Mouse (Mus musculus): ENCODE data around the gene Ggt1.

Gene Ggt1

DNA sequence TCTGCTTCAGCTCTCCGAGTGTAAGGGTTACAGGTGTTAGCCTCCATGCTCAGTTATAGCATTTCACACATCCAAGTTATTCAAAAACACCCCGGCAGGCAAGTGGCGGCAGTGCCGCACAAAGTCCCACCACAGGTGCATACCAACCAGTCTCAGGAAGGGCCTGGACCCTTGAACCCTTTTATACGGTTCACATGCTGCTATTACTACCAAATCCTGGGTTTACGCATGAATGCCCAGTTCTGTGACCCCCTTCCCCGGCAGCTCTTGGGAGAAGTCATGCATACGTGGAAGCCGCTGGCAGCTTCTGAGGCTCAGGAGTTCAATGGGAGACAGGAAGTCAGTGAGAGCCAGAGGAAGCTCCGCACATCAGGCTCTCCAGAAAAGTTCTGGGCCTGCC is 11.8 kb downstream of the Ggt1 start:
- DNase-seq (ENCODE audit: low spot score): no peak

DNA sequence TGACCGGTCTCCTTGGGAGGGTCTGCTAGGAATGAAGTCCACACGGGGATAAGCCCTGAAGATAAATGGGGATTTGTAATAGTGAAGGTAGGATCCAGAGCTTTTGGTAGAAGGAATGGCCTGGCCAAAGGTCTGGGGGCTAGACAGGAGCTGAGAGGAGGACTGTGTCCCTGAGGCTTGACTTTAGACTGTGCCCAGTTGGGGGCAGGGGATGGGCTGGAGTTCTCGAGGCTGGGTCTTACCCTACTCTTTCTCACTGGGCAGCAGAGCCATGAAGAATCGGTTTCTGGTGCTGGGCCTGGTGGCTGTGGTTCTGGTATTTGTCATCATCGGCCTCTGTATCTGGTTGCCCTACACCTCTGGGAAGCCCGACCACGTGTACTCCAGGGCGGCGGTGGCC is 12.6 kb downstream of the Ggt1 start:
- DNase-seq (ENCODE audit: low spot score): no peak

DNA sequence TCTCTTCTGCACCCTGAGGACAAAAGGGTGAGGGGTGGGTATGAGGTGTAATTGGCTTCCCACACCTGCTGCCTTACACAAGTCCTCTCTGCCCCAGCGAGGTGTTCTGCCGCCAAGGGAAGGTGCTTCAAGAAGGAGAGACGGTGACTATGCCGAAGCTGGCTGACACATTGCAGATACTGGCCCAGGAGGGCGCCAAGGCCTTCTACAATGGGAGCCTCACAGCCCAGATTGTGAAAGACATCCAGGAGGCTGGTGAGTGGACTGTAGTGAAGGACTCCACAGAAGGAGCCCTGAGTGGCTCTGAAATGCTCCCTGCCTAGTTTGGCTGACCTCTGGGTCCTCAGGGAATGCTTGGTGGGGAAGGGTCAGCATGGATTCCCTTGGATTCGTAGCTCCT is 17.7 kb downstream of the Ggt1 start:
- no peak for DNase-seq (ENCODE audit: low spot score)

DNA sequence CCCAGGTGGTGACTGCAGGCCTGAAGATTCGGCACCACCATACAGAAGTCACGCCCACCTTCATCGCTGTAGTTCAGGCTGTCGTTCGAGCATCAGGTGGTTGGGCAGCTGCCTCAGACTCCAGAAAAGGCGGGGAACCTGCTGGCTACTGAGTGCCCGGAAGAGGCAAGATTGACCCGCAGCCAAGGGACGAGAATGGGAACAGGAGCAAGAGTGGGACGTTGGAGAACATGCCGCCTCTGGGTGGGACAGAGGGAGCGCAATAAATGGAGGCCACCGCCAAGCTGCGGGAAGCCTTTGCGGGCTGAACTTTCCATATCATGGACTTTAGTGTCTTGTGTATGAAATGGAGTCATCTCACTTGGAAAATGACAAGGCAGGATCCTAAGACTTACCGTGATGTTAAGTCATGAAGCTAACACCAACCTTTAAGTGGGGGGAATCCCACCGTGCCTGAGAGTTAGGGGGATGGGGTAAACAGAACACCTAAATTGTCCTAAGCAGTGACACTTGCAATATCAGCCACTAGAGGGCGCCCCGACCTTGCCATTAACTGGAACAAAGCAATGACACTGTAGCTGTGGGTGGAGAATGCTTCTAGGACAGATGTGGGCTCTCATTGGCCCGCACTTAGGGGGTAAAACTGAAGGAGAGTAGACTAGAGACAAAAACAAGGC is 24.6 kb downstream of the Ggt1 start:
- DNase-seq (ENCODE audit: low spot score): peak; percentile 86

DNA sequence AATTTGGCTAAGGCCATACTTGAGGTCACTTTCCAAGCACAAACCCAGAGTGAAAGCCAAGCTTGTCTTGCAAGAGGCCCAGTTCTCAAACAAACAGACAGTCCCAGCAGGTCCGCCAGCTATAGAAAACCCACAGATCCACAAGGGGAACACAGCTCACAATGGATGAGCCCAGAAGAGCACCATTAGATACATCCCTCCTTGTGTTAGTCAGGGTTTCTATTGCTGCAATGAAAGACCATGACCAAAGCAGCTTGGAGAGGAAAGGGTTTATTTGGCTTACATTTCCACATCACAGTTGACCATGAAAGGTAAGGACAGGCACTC is 25.1 kb downstream of the Ggt1 start:
- no peak for DNase-seq (ENCODE audit: low spot score)

DNA sequence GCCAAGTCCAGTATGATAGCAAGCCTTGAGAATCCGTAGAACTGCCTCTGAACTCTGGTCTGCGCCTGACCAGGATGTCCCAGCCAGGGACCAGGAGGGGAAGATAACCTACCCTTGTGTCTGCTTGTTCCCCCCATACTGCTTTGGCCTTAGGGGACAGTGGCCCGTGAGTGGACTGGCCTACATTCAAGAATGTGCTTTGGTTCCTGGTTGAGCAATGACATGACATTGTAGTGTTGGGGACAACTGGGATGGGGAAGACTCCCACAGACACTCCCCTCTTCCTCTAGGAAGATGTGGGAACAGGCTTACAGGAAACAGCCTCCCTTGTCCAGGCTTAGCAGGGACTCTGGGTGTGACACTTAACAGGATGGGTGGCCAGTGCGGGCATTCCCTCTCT is 26.4 kb downstream of the Ggt1 start:
- no peak for DNase-seq (ENCODE audit: low spot score)

DNA sequence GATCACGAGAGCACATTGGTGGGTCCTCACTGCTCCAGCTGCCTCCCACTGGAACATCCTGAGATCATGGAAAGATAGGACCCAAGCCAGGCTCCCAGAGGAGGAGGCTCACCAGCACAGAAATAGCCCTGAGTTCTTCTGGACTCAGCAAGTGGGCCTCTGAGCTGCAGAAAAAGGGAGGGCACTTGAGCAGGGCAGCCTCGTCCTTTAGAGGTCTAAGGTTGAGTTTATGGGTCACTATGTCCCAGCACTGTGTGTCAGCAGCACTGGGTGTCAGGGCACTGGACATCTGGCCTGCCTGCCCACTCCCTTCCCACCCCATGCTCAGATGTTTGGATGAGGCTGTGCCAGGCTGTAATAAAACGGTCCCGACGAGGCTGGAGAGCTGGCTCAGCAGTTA is 26.9 kb downstream of the Ggt1 start:
- no peak for DNase-seq (ENCODE audit: low spot score)

DNA sequence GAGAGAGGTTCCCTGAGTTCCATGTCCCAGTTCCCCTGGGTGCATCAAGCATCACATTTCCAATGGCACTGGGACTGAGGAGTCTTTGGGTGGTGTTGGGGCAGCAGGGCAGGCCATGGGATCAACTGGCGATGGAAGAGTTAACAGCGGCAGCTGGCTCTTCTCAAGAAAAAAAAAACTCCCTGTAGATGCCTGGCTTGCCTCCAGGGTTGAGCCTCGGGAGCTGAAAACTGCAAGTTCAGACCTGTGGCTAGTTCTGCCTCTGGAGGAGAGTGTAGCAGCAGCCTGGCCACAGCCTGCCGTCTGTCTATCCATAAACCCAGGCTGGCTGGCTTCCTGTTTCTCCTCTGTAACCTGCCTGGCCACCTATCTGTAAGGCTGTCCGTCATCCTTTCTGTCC is 27.7 kb downstream of the Ggt1 start, which contains the start of gene Ggt5:
Gene Ggt5, plus strand, starts transcription at position 212 of the 400 bp plus-strand sequence.
- peak; percentile 13 for DNase-seq (ENCODE audit: low spot score)

DNA sequence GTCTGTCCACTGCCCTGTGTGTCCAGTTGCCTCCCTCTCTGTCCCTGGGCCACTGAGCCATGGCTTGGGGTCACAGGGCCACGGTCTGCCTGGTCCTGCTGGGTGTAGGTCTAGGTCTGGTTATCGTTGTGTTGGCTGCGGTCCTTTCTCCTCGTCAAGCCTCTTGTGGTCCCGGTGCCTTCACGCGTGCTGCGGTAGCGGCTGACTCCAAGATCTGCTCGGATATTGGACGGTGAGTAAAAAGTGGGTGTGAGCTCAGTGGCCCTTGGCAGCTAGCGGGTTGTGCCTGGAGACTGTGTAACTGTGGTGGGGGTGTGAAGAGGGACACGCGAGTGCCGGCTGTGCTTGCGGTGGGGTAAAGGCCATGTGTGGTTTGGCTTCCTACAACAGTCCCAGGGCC is 28.2 kb downstream of the Ggt1 start:
- peak; percentile 39 for DNase-seq (ENCODE audit: low spot score)

DNA sequence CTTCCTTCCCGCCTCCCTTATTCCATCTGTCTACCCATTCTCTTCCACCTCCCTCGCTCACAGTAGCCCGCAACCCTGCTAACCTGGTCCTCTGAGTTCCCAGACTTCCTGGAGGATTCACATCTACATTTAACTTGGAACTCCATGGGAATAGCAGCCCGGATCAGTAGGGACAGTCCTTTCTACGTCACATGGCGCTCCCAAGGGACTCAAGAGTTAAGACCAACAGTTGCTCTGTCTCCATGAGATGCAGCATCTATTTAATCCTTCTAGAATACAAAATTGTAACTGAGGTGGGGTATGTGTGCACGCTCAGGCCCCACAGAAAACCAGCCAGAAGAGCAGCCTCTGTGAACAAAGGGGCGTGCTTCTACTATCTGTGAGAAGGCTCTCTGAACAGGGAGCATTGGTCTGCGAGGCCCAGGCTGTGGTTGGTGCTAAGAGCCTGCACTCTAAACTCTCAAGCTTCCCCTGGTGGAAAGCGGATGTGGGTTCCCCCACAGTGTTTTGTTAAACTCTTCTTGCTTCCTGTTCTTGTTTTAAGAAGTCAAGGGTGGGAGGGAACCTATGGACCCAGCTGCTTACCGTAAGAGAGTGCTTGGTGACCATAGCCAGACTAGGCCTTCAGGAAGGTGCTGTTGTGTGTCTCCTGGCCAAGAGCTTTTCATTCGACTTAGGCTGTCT is 29.9 kb downstream of the Ggt1 start:
- DNase-seq (ENCODE audit: low spot score): peak; percentile 96

DNA sequence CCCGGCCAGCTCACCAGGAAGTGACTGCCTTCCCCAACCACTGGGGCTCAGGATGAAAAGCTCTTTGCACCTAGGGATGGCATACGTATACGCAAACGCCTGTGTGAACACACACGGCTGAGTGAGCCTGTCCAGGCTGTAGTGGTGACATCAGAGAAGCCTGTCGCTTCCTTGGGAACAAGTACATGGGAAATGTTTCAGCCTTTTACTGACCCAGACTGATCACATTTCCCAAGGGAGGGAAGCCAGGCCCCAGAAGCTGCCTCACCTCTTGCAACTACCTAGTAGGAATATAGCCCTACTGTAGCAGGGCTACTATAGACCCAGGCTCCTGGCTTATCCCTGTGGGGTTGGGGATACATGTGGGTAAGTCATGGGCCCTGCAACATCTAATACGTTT is 31.2 kb downstream of the Ggt1 start:
- DNase-seq (ENCODE audit: low spot score): no peak

DNA sequence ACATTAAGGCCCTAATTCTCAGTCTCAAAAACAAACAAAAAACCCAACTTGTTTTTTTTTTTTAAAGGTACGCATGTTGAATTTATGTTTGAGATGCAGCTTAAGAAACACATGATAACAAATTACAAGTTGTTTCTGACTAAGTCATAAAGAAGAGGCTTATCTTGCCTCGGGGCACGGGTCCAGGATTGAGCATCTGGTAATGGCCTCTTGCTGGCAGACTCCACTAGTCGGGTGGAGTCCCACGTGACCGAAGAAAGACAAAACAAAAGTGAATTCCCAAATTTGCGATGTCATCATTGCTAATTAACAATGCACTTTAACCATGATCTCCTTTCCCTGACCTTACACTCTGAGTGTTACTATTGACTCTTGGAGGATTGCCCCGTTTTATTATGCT is 34.6 kb downstream of the Ggt1 start:
- no peak for DNase-seq (ENCODE audit: low spot score)

DNA sequence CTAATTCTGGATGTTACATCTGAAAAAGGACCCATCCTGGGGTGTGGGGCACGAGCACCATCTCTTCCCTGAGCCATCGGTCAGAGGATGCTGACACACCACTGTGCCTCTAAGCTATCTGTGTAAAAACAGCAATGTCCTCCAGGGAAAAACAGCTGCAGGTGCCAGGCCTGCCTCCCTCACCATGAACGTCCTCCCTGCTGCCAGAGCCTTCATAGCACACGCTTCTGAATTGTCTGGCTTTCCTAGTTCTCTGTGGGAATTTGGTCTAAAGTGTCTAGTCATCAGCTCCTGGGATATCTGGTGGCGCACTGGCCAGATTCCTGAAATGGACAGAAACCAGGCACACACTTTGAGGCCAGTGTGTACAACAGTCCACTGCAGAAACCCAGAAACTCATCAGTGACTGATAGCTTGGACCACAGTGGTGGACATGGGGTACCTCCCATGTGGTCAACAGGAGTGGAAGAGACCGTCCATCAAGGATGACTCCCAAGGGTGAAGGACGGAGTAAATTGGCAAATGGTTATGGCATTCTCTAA is 38.9 kb downstream of the Ggt1 start:
- DNase-seq (ENCODE audit: low spot score): no peak

DNA sequence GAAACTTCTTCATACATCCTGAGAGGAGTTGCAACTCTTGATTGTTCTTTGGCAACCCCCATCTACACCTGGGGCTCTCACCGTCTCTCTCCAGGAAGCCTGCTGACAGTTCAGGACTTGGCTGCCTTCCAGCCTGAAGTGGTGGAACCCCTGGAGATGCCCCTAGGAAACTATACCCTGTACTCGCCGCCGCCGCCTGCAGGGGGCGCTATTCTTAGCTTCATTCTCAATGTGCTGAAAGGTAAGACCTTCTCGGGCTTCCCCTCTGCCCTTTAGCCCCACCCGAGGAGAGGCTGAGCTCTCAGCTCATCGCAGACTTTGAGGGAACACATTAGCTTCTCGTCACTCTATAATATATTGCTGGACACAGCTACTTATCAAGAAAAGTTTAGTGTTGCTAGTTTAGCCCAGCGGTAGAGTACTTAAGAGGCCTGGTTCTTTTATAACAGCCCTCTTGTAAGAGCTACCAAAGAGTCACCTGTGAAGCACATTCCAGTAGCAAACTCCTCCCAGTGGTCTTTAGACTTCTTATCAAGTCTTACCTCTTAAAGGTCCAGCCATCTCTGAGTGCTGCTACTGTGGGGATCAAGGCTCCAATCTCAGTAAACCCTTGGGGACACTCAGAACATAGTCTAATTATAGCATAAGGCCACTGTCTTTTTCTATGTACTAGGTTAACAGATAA is 43.9 kb downstream of the Ggt1 start:
- peak; percentile 40 for DNase-seq (ENCODE audit: low spot score)

DNA sequence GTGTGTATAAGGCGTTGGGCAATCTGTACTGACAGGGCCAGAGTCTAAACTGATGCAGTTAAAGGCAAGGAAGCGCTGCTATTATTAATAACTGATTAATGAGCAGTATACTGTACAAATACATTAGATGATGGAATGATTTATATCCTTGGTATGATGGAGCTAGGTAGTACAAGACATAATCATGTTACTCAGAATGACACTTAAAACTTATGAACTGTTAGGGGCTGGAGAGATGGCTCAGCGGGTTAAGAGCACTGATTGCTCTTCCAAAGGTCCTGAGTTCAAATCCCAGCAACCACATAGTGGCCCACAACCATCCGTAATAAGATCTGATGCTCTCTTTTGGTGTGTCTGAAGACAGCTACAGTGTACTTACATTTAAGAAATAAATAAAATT is 45.8 kb downstream of the Ggt1 start:
- DNase-seq (ENCODE audit: low spot score): no peak

DNA sequence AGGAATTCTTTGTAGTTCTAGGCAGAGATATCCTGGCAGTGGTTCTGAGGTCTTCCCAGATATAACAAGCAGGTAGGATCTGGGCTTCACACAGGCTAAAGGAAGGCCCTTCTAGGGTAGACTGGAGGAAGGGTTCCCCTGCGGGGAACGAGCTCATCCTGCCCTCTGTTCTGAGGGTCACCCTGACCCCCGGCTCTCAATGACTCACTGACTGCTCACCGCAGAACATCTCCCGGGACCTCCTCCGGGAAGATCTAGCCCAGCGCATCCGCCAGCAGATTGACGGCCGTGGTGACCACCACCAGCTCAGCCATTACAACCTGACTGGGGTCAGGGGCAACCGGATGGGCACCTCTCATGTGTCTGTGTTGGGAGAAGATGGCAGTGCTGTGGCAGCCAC is 47.6 kb downstream of the Ggt1 start:
- DNase-seq (ENCODE audit: low spot score): no peak

DNA sequence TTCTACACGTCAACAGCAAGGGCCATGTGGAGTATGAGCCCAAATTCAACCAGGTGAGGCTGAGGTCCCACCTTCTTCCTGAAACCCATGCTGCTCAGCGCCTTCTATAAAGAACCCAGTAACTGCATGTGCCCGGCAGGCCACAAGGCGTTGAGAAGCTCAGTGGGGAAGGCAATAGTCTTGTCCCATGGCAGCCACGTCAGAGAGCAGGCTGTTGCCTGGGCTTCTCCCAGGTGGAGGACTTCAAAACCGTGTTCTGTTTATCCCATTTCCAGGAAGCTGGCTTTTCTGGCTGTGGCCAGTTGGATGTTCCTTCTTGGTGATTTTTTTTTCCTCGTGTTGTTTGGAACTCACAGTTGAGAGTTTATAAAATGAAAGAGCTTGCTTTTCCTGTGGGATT is 49.1 kb downstream of the Ggt1 start:
- DNase-seq (ENCODE audit: low spot score): no peak

DNA sequence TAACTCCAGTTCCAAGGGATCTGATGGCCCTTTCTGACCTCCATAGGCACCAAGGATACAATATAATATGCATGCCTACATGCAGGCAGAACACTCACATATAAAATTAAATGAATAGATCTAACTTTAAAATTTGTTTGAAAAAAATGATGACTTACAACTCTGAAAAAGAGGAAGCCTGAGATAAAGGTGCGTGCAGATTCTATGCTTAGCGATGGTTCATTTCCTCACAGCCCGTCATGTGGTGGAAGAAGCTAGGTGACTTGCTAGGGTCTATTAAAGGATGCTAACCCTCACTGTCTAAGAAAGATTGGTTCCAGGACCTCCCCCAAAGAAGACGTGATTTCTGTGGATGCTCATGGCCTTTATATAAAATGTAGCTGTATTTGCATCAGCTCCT is 54.6 kb downstream of the Ggt1 start:
- no peak for DNase-seq (ENCODE audit: low spot score)

DNA sequence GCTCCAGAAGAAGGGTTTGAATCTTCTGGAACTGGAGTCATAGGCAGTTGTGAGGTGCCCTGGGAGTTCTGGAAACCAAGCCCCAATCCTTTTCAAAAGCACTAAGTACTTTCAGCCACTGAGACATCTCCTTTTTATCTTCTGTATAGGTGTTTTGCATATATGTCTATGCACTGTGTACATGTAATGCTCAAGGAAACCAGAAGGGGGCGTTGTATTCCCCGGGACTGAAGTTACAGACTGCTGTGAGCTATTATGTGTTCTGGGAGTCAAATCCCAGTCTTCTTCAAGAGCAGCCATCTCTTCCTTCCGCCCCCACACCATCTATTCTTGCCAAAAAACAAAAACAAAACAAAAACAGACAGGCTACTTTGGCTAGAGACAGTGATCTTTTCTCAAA is 59.4 kb downstream of the Ggt1 start:
- DNase-seq (ENCODE audit: low spot score): no peak

DNA sequence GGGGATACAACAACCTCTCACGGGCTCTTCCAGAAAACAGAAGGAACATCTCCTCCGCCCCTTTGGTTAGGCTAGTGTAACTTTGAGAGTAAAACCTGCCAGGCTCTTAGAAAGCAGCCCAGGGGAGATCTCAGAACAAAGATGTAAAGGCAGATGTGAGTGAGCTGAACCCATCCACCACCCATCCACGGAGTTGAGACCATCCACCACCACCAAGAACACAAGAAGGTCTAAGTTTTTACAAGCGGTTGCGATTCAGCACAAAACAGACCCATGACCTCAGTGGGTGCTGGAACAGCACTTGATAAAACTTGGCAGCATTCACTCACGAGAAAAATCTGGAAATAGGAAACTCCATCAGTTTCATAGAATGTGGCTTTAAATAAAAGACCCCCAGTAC is 64.5 kb downstream of the Ggt1 start:
- no peak for DNase-seq (ENCODE audit: low spot score)

DNA sequence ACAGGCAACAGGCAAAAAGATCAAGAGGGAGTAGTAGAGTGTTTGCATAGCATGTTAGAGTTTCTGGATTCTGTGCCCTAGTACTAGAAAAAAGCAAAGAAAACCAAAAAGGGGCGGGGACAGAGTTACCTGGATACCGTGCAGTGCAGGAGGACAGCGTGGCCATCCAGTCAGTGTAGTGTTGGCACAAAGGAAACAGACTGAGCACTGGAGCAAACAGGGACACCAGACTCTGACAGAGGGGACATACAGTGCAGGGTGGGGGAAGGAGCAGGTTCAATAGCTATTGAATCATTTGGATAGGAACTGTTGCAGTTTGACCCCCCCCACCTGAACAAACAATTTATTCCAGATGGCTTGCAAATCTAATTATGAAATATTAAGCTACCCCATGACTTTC is 65.6 kb downstream of the Ggt1 start:
- DNase-seq (ENCODE audit: low spot score): no peak

DNA sequence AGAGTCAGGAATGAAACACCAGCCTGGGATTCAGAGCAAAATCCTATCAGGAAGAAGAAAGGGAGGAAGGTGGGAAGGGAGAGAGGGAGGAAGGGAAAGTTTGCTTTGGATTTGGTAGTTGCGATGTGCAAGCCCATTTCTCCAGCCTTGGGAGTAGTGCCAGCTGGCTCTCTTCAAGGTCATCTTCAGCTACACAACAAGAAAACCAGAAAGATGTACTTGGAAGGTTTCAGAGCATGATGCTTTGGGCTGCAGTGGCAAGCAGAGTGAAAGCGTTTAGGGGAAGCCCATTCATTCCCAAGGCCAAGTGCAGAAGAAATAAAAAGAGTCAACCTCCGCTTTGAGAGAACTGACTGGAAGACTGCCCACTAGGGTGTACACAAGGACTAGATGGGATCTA is 66.1 kb downstream of the Ggt1 start:
- DNase-seq (ENCODE audit: low spot score): no peak

DNA sequence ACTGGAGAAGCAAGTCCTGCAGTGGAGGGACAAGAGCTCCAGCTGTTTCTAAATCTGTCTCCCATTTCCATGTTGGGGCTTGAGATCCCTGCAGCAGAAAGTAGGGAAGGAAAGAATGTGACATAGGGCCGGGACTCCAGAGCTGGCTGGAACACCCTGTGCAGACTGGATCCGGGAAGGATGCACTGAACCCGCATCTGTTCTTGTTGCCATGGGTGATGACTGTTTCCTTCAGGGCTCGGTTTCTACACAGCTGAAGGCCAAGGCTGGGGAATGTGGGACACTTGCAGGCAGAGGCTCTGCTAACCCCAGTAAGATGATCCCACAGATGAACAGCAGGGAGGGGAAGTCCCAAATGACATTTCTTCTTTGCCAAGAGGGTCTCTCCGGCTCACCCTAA is 71.2 kb downstream of the Ggt1 start:
- no peak for DNase-seq (ENCODE audit: low spot score)
